Mouse (Mus musculus) mouse embryonic stem cell (cell line): Measurements from ENCODE around the gene Slc9a3.

Source experiments
- in situ Hi-C, 2 experiments: fragments of 300-500 bp; cut with MboI; formaldehyde crosslinking; loops; 1 replicate in 1 of 2; 3 replicates in 1 of 2; pipeline ENCODE4 v1.14.3; 2019 to 2020; ENCODE audit warnings: low sequenced_read_pairs in 2 of 2, low pct_unique_long_range_greater_than_20kb in 1 of 2, mixed read lengths in 1 of 2; ENCODE audit not compliant: unreplicated experiment in 1 of 2

Slc9a3 gene

GRCm38 (mm10) chr13:74140793-74141192, 19.5 kb downstream of the Slc9a3 start:
- in situ Hi-C loops = no loop called here

- in situ Hi-C loops = no loop called here
These were observed 22.0 kb downstream of the Slc9a3 start for GRCm38 (mm10) chr13:74143282-74143681.

GRCm38 (mm10) chr13:74144120-74144884, 23.0 kb downstream of the Slc9a3 start:
- in situ Hi-C loops = no loop called here

- in situ Hi-C loops = no loop called here
These were observed 24.8 kb downstream of the Slc9a3 start for GRCm38 (mm10) chr13:74145983-74146622.

- in situ Hi-C loops = no loop called here
These were observed 26.1 kb downstream of the Slc9a3 start for GRCm38 (mm10) chr13:74147327-74147726.

GRCm38 (mm10) chr13:74166348-74167056, 45.2 kb downstream of the Slc9a3 start:
- in situ Hi-C loops = no loop called here

- in situ Hi-C loops = no loop called here
These were observed 45.8 kb downstream of the Slc9a3 start for GRCm38 (mm10) chr13:74167057-74167413.

GRCm38 (mm10) chr13:74167492-74167891, 46.2 kb downstream of the Slc9a3 start:
- in situ Hi-C loops = no loop called here

GRCm38 (mm10) chr13:74169446-74170164, 48.3 kb downstream of the Slc9a3 start:
- in situ Hi-C loops = no loop called here

GRCm38 (mm10) chr13:74172036-74172435, 50.8 kb downstream of the Slc9a3 start:
- in situ Hi-C loops = no loop called here

GRCm38 (mm10) chr13:74183011-74183695, 61.9 kb downstream of the Slc9a3 start:
- in situ Hi-C loops = no loop called here

- in situ Hi-C loops = loop anchor here (10.0 kb wide), 2 partner anchors 102 to 112 kb away; partner anchors contain the start of gene Ahrr (in 1 of the 2)
These were observed 71.4 kb downstream of the Slc9a3 start for GRCm38 (mm10) chr13:74192613-74193012.

- in situ Hi-C loops = loop anchor here (10.0 kb wide), 2 partner anchors 98 to 108 kb away; partner anchors contain the start of gene Ahrr (in 1 of the 2)
These were observed 75.2 kb downstream of the Slc9a3 start for GRCm38 (mm10) chr13:74196451-74196850.

GRCm38 (mm10) chr13:74208317-74208985, 87.2 kb downstream of the Slc9a3 start, which contains the start of gene Exoc3:
Gene Exoc3, minus strand, starts transcription at chr13:74208732.
- in situ Hi-C loops = no loop called here

GRCm38 (mm10) chr13:74208986-74209345, 87.7 kb downstream of the Slc9a3 start:
- in situ Hi-C loops = no loop called here

GRCm38 (mm10) chr13:74218441-74218840, 97.2 kb downstream of the Slc9a3 start:
- in situ Hi-C loops = no loop called here
